Mouse (Mus musculus): ENCODE data around the gene Gm49380.

- TF ChIP-seq CTCF (IDR thresholded peaks at IDR 0.05; ENCODE audit: extremely low read depth, insufficient read depth, low read length) (no peak), POLR2A (IDR thresholded peaks at IDR 0.05; ENCODE audit: extremely low read depth, insufficient read depth, low read length) (no peak)
Observed at GRCm38 (mm10) chr9:44033317-44033716, 80.0 kb downstream of the Gm49380 start.
